Mouse (Mus musculus): ENCODE data around the gene Zc3h4. TPM values are rescaled to one million over a fixed set of nuclear protein-coding genes. Genes with fewer than 3 reads are reported as not detected.

Zc3h4 gene
- polyA plus RNA-seq, 1 experiment from 2014 or later: 20.7 TPM

- Histone ChIP-seq H3K27ac (ENCODE audit: low read depth, low read length) (no peak overlapping the region), H3K4me2 (replicated peaks; ENCODE audit: low read depth, low read length) (no peak overlapping the region; the same call in 1 of the 2 replicates), H3K9me3 (ENCODE audit: control insufficient read depth, low read length) (no peaks in the 10 kb centered on the region), H3K4me1 (replicated peaks; ENCODE audit: control insufficient read depth, insufficient read depth, low read length) (peaks cover 4% of the 10 kb centered on the region; the same call in 1 of the 2 replicates), H3K9ac (ENCODE audit: low read depth, low read length) (no peak overlapping the region), H3K27me3 (ENCODE audit: control insufficient read depth, insufficient read depth, low read length) (peaks cover 61% of the 10 kb centered on the region), H3K4me3 (ENCODE audit: low read depth, low read length) (peak overlapping the region; percentile 9; the same call in 1 of the 2 replicates), H3K36me3 (ENCODE audit: control insufficient read depth, insufficient read depth, low read length) (no peaks in the 10 kb centered on the region)
- WGBS: 6% methylated on average over 23 of the region's 23 CpGs
- DNase-seq (ENCODE audit: low spot score) (no peak), ATAC-seq (ENCODE audit: low FRiP score) (no peak)
Observed at GRCm38 (mm10) chr7:16475321-16475720, 74.6 kb downstream of the Zc3h4 start.

- DNase-seq (ENCODE audit: low spot score): no peak
- no peaks in the 10 kb centered on the region for H3K36me3 ChIP-seq (ENCODE audit: control insufficient read depth, insufficient read depth, low read length)
- H3K27ac ChIP-seq (ENCODE audit: low read depth, low read length): no peak overlapping the region
- peak overlapping the region; percentile 52 for H3K4me2 ChIP-seq (replicated peaks; ENCODE audit: low read depth, low read length)
- H3K9me3 ChIP-seq (ENCODE audit: control insufficient read depth, low read length): no peaks in the 10 kb centered on the region
- ATAC-seq (ENCODE audit: low FRiP score): peak; percentile 38; the same call in 1 of the 2 replicates
- H3K4me3 ChIP-seq (ENCODE audit: low read depth, low read length): peak overlapping the region; percentile 28
- H3K4me1 ChIP-seq (replicated peaks; ENCODE audit: control insufficient read depth, insufficient read depth, low read length): peaks cover 4% of the 10 kb centered on the region; the same call in 1 of the 2 replicates
- H3K9ac ChIP-seq (ENCODE audit: low read depth, low read length): no peak overlapping the region
- peaks cover 61% of the 10 kb centered on the region for H3K27me3 ChIP-seq (ENCODE audit: control insufficient read depth, insufficient read depth, low read length)
- WGBS: 2% methylated on average over 38 of the region's 59 CpGs
Observed at GRCm38 (mm10) chr7:16475764-16476599, 75.3 kb downstream of the Zc3h4 start.

GRCm38 (mm10) chr7:16476600-16476989, 75.9 kb downstream of the Zc3h4 start:
- H3K27ac ChIP-seq (ENCODE audit: low read depth, low read length): no peak overlapping the region
- ATAC-seq (ENCODE audit: low FRiP score) (no peak), DNase-seq (ENCODE audit: low spot score) (peak; percentile 58)
- peaks cover 4% of the 10 kb centered on the region; the same call in 1 of the 2 replicates for H3K4me1 ChIP-seq (replicated peaks; ENCODE audit: control insufficient read depth, insufficient read depth, low read length)
- no peak overlapping the region for H3K9ac ChIP-seq (ENCODE audit: low read depth, low read length)
- H3K27me3 ChIP-seq (ENCODE audit: control insufficient read depth, insufficient read depth, low read length): peaks cover 57% of the 10 kb centered on the region
- peak overlapping the region; percentile 28 for H3K4me3 ChIP-seq (ENCODE audit: low read depth, low read length)
- WGBS: 2% methylated on average over 34 of the region's 34 CpGs
- H3K4me2 ChIP-seq (replicated peaks; ENCODE audit: low read depth, low read length): peak overlapping the region; percentile 52
- no peaks in the 10 kb centered on the region for H3K9me3 ChIP-seq (ENCODE audit: control insufficient read depth, low read length)
- H3K36me3 ChIP-seq (ENCODE audit: control insufficient read depth, insufficient read depth, low read length): no peaks in the 10 kb centered on the region

GRCm38 (mm10) chr7:16477628-16478027, 76.9 kb downstream of the Zc3h4 start, which contains the start of gene Npas1:
Npas1 (minus strand) TSS chr7:16477728.
- H3K4me1 ChIP-seq (replicated peaks; ENCODE audit: control insufficient read depth, insufficient read depth, low read length): peaks cover 4% of the 10 kb centered on the region; the same call in 1 of the 2 replicates
- H3K27ac ChIP-seq (ENCODE audit: low read depth, low read length): no peak within 1 kb of the TSS
- H3K4me2 ChIP-seq (replicated peaks; ENCODE audit: low read depth, low read length): peak within 1 kb of the TSS; percentile 52
- peaks cover 50% of the 10 kb centered on the region for H3K27me3 ChIP-seq (ENCODE audit: control insufficient read depth, insufficient read depth, low read length)
- ATAC-seq (ENCODE audit: low FRiP score): no peak
- no peak for DNase-seq (ENCODE audit: low spot score)
- H3K9me3 ChIP-seq (ENCODE audit: control insufficient read depth, low read length): no peaks in the 10 kb centered on the region
- no peaks in the 10 kb centered on the region for H3K36me3 ChIP-seq (ENCODE audit: control insufficient read depth, insufficient read depth, low read length)
- 84% methylated on average over 8 of the region's 8 CpGs for WGBS
- peak within 1 kb of the TSS; percentile 28 for H3K4me3 ChIP-seq (ENCODE audit: low read depth, low read length)
- H3K9ac ChIP-seq (ENCODE audit: low read depth, low read length): no peak within 1 kb of the TSS

Other genes with a start within 250 kb of the Zc3h4 start
- gene Meis3, start 225.8 kb upstream of the Zc3h4 start, polyA plus RNA-seq (2014; fragmentation: Nextera tagmentation; extraction: Ambion mirVana): 122 and 135 TPM in 2 replicates
- gene Dhx34, start 178.9 kb upstream of the Zc3h4 start, polyA plus RNA-seq (2014; fragmentation: Nextera tagmentation; extraction: Ambion mirVana): 7.9 and 9.1 TPM in 2 replicates
- gene C5ar2, start 156.8 kb upstream of the Zc3h4 start, polyA plus RNA-seq (2014; fragmentation: Nextera tagmentation; extraction: Ambion mirVana): 0.04 and 0.11 TPM in 2 replicates
- gene C5ar1, start 141.4 kb upstream of the Zc3h4 start, polyA plus RNA-seq (2014; fragmentation: Nextera tagmentation; extraction: Ambion mirVana): 0.46 and 1.3 TPM in 2 replicates
- 11.0 and 13.8 TPM in 2 replicates for gene Inafm1, start 127.3 kb upstream of the Zc3h4 start, polyA plus RNA-seq (2014; fragmentation: Nextera tagmentation; extraction: Ambion mirVana)
- 18.2 and 19.2 TPM in 2 replicates for gene Ccdc9, start 114.1 kb upstream of the Zc3h4 start, polyA plus RNA-seq (2014; fragmentation: Nextera tagmentation; extraction: Ambion mirVana)
- 6.4 and 8.1 TPM in 2 replicates for gene Bbc3, start 92.5 kb upstream of the Zc3h4 start, polyA plus RNA-seq (2014; fragmentation: Nextera tagmentation; extraction: Ambion mirVana)
- 339 and 377 TPM in 2 replicates for gene Sae1, start 13.1 kb upstream of the Zc3h4 start, polyA plus RNA-seq (2014; fragmentation: Nextera tagmentation; extraction: Ambion mirVana)
- 51.4 and 56.5 TPM in 2 replicates for gene Tmem160, start 51.9 kb downstream of the Zc3h4 start, polyA plus RNA-seq (2014; fragmentation: Nextera tagmentation; extraction: Ambion mirVana)
- 0.14 and 0.34 TPM in 2 replicates for gene Npas1, start 76.8 kb downstream of the Zc3h4 start, polyA plus RNA-seq (2014; fragmentation: Nextera tagmentation; extraction: Ambion mirVana)
- 31.8 and 37.6 TPM in 2 replicates for gene Arhgap35, start 214.1 kb downstream of the Zc3h4 start, polyA plus RNA-seq (2014; fragmentation: Nextera tagmentation; extraction: Ambion mirVana)